Mouse (Mus musculus) gastrocnemius, adult 2 months (tissue): ENCODE measurements around the gene Hif1an. TPM values are rescaled to one million over a fixed set of nuclear protein-coding genes. Genes with fewer than 3 reads are reported as not detected.

ENCODE experiments used
- DNase-seq: peaks from one replicate; pipeline ENCODE4 v3.0.0; 2022
- H3K27ac ChIP-seq: fragments of 200-600 bp; 2 replicates; pipeline ENCODE4 v1.8.1; 2022; ENCODE audit warnings: mild to moderate bottlenecking
- H3K4me3 ChIP-seq: fragments of 200-600 bp; 2 replicates; pipeline ENCODE4 v1.8.1; 2022; ENCODE audit warnings: mild to moderate bottlenecking, moderate library complexity
- CTCF ChIP-seq: fragments of 200-600 bp; IDR thresholded peaks from 2 replicates; pipeline ENCODE4 v1.8.1; 2022; ENCODE audit warnings: antibody characterized with exemption, mild to moderate bottlenecking, moderate library complexity
- intact Hi-C: fragments of 180-260 bp; cut with DNase I; formaldehyde crosslinking; loops from one replicate; pipeline ENCODE4 v1.15.1; 2025
- total RNA-seq, 2 experiments: library from RNA; stranded (reverse); gene quantifications; 2 replicates each; pipeline ENCODE4 v1.2.3; 2021

Hif1an gene
- total RNA-seq, 2 experiments from 2014 or later: 100 to 116 TPM

- no peak overlapping the region for H3K4me3 ChIP-seq
- no peak for TF ChIP-seq CTCF
- intact Hi-C loops: loop anchor here (5.0 kb wide), 1 partner anchor 65 kb away; no protein-coding TSS in a partner anchor
- H3K27ac ChIP-seq: no peak overlapping the region
- DNase-seq: no peak
These were observed 19.9 kb upstream of the Hif1an start for GRCm38 (mm10) chr19:44542694-44543178.

- peak overlapping the region; percentile 78 for H3K4me3 ChIP-seq
- no peak for DNase-seq
- intact Hi-C loops: loop anchor here (5.0 kb wide), 1 partner anchor 67 kb away; no protein-coding TSS in a partner anchor
- H3K27ac ChIP-seq: peak overlapping the region; percentile 91
- TF ChIP-seq CTCF: no peak
These were observed 18.3 kb upstream of the Hif1an start for GRCm38 (mm10) chr19:44544372-44544771.

DNA sequence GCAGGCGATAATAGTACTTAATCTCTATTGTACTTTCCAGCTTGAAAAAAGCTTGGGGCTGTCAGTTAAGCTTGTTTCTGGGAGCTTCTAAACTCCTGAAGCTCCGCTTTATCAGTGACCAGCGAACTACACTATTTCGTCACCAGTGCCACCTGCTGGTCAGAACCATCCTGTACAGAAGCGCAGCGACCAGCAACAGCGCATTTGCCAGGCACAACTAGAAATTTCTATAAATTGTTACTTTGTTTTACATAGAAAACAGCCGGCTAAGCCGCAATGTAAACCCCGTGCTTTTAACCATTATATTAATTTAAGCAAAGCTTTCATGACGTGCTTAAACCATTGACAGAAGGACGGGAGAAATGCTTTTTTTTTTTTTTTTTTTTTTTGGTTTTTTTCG is 17.9 kb upstream of the Hif1an start:
- Histone ChIP-seq H3K27ac (peak overlapping the region; percentile 91), H3K4me3 (peak overlapping the region; percentile 78)
- intact Hi-C loops: loop anchor here (5.0 kb wide), 1 partner anchor 67 kb away; no protein-coding TSS in a partner anchor
- peak; percentile 85 for DNase-seq
- TF ChIP-seq CTCF: peak; percentile 79

- peak within 1 kb of the TSS; percentile 91 for H3K27ac ChIP-seq
- peak within 1 kb of the TSS; percentile 78 for H3K4me3 ChIP-seq
- intact Hi-C loops: no loop called here
- peak; percentile 88 for DNase-seq
- TF ChIP-seq CTCF: no peak
These were observed 17.2 kb upstream of the Hif1an start, which contains the start of gene Sec31b for GRCm38 (mm10) chr19:44545321-44546041. Gene Sec31b (minus strand): TSS chr19:44545864.

DNA sequence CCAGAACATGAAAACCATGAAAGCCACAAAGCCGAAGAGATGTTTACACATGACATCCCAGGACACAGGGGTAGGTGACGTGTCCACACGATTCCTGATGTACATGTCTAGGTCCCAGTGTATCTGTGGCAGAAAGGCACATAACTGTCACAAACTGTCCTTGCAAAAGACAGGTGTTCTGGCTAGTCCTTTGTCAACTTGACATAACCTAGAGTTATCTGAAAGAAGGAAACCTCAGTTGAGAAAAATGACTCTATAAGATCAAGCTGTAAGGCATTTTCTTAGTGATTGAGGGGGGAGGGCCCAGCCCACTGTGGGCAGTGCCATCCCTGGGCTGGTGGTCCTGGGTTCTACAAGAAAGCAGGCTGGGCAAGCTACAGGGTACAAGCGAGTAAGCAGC is 9.9 kb upstream of the Hif1an start, which contains the start of gene Gm20538:
Gene Gm20538 (minus strand): TSS at position 101 of the 400 bp plus-strand sequence.
- no peak for TF ChIP-seq CTCF
- no peak within 1 kb of the TSS for H3K27ac ChIP-seq
- intact Hi-C loops: no loop called here
- peak within 1 kb of the TSS; percentile 99 for H3K4me3 ChIP-seq
- no peak for DNase-seq

GRCm38 (mm10) chr19:44553286-44553685 is 9.4 kb upstream of the Hif1an start:
- Histone ChIP-seq H3K27ac (no peak overlapping the region), H3K4me3 (peak overlapping the region; percentile 99; the same call in 1 of the 2 replicates)
- intact Hi-C loops: no loop called here
- DNase-seq: no peak
- TF ChIP-seq CTCF: no peak

DNA sequence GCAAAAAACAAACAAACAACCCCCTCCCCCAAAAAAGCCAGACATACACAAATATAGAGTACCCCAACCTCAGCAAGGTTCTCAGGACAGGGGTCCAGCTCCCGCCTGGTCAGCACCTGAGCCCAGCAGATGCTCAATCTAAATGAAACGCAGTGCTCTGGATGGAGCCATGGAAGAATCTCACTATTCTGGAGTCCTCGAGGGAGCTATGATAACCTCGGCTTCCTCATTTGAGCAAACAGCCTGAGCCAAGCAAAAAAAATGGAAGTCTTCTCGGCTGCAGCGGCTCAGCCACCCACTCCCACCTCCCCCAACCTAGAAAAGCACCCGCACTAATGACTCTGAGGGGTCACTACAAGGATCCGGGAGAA is 8.2 kb upstream of the Hif1an start:
- Histone ChIP-seq H3K4me3 (peak overlapping the region; percentile 99), H3K27ac (peak overlapping the region; percentile 97)
- TF ChIP-seq CTCF: no peak
- intact Hi-C loops: no loop called here
- no peak for DNase-seq

GRCm38 (mm10) chr19:44554861-44555590 is 7.6 kb upstream of the Hif1an start, which contains the start of gene Ndufb8:
Gene Ndufb8 (minus strand): TSS chr19:44555440.
- DNase-seq: peak; percentile 97
- no peak for TF ChIP-seq CTCF
- intact Hi-C loops: no loop called here
- peak within 1 kb of the TSS; percentile 97 for H3K27ac ChIP-seq
- peak within 1 kb of the TSS; percentile 99 for H3K4me3 ChIP-seq

DNA sequence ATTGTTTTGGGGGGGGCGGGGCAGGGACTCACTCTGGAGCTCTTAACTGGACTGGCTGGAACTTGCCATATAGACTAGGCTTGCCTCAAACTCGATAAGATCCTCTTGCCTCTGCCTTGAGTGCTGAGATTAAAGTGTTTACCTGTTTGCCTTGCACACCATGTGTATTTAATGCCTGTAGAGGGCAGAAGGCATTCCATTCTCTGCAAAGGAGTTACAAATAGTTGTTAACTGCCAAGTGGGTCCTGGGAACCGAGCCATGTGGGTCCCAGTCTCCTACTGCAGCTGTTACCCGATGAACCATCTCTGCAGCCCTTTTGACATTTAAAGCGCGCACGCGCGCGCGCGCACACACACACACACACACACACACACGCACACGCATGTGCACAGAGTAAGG is 1.4 kb downstream of the Hif1an start:
- no peak for TF ChIP-seq CTCF
- Histone ChIP-seq H3K27ac (no peak overlapping the region), H3K4me3 (peak overlapping the region; percentile 87)
- intact Hi-C loops: no loop called here
- no peak for DNase-seq

DNA sequence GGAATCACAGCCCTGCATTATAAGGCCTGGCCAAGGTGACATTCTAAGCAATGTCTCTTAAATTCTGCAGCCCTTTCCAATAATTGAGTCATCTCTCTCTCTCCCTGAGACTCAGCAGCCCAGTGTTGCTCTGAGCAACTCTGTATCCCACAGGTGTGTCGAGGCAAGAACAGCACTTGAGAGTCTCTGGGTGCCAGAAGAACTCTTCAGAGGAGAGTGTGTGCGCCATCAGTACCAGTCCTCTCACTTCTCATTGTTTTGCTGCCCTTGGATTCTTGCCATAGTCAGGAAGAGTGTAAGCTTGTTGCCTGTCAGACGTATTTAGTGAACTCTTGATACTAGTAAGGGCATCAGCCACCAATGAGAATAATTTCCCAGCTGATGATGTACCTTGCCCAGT is 5.1 kb downstream of the Hif1an start:
- no peak overlapping the region for H3K4me3 ChIP-seq
- H3K27ac ChIP-seq: peak overlapping the region; percentile 74; the same call in 1 of the 2 replicates
- intact Hi-C loops: no loop called here
- DNase-seq: no peak
- TF ChIP-seq CTCF: no peak

GRCm38 (mm10) chr19:44576275-44576674 is 13.6 kb downstream of the Hif1an start:
- intact Hi-C loops: no loop called here
- H3K27ac ChIP-seq: no peak overlapping the region
- H3K4me3 ChIP-seq: no peak overlapping the region
- DNase-seq: no peak
- no peak for TF ChIP-seq CTCF

- intact Hi-C loops: no loop called here
- no peak for DNase-seq
- no peak for TF ChIP-seq CTCF
- Histone ChIP-seq H3K4me3 (no peak overlapping the region), H3K27ac (no peak overlapping the region)
These were observed 15.4 kb downstream of the Hif1an start for GRCm38 (mm10) chr19:44578038-44578437.

- intact Hi-C loops: loop anchor here (1.0 to 2.0 kb wide), 3 partner anchors 173 to 313 kb away; no protein-coding TSS in a partner anchor
- TF ChIP-seq CTCF: no peak
These were observed 19.5 kb downstream of the Hif1an start for GRCm38 (mm10) chr19:44582103-44582502.

More at GRCm38 (mm10) chr19:44582103-44582502, 19.5 kb downstream of the Hif1an start:
- H3K27ac ChIP-seq: no peak overlapping the region
- no peak overlapping the region for H3K4me3 ChIP-seq
- DNase-seq: no peak
